Mouse (Mus musculus) cerebellum, adult 2 months (tissue): ENCODE data around the gene Slc39a10.

ENCODE experiments used
- CTCF ChIP-seq: fragments of 200-500 bp; IDR thresholded peaks from 2 replicates; pipeline ENCODE4 v1.5.1; 2011; ENCODE audit warnings: low read depth, mild to moderate bottlenecking, control low read depth, low read length, moderate library complexity, borderline replicate concordance; ENCODE audit not compliant: insufficient read depth
- POLR2A ChIP-seq: fragments of 200-500 bp; IDR thresholded peaks from 2 replicates; pipeline ENCODE4 v1.6.1; 2011; ENCODE audit warnings: low read length, control low read depth, borderline replicate concordance; ENCODE audit not compliant: insufficient read depth

GRCm38 (mm10) chr1:46864175-46864885 lies 28.3 kb downstream of the Slc39a10 start:
- TF ChIP-seq CTCF (no peak), POLR2A (no peak)
